Mouse (Mus musculus) cerebral cortex, adult 2 months (tissue): Measurements from ENCODE around the gene Pofut2.

Experiments
- WGBS: fragments of 180-500 bp; shearing (Covaris S2); methylation state at CpG from one replicate; pipeline ENCODE4 v1.1.7; 2018; 5-methylcytosine and 5-hydroxymethylcytosine counted together

Pofut2 gene

DNA sequence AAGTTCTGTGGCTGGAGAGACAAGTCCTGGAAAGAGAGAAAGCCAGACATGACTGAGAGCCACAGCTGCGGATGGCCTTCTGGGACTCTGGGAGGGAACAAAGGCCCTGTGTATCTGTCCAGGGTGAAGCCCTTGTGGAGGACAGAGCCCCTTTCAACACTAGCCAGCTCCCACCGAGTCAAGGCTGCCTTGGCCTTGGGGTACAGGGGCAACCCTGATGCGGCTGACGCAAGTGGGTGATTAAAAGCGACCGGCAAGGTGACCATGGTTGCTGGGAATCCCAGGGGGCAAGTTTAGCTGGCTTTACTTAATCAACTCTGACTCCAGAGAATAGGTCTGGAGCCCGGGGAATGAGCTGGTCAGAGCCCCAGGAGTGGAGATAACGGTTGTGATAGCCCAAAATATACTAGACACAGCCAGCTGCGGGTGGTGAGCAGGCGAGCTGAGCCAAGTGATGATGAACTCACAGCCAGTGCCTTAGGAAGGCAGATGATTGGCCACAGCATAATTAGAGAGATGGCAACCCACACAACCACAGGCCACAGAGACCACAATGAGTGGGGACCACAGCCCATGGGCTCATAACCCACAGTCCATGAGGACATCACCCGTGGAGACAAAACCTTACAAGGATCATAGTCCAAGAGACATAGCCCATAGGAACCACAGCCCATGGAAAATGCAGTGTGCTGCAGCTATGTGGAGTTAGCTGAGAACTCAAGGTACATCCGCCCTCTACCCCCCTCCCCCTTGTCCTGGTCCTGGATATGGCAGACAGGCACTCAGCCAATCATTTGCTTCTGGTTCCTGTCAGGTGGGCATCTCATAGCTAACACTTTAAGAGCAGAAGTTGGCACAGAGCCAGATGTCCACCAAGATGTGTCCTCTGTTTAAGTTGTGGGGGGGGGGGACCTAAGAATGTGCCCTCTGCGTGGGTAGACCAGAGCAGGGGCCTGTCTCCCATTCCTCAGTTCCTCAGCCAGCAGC is 29.1 kb upstream of the Pofut2 start:
- WGBS: 76% methylated on average over 13 of the region's 13 CpGs

DNA sequence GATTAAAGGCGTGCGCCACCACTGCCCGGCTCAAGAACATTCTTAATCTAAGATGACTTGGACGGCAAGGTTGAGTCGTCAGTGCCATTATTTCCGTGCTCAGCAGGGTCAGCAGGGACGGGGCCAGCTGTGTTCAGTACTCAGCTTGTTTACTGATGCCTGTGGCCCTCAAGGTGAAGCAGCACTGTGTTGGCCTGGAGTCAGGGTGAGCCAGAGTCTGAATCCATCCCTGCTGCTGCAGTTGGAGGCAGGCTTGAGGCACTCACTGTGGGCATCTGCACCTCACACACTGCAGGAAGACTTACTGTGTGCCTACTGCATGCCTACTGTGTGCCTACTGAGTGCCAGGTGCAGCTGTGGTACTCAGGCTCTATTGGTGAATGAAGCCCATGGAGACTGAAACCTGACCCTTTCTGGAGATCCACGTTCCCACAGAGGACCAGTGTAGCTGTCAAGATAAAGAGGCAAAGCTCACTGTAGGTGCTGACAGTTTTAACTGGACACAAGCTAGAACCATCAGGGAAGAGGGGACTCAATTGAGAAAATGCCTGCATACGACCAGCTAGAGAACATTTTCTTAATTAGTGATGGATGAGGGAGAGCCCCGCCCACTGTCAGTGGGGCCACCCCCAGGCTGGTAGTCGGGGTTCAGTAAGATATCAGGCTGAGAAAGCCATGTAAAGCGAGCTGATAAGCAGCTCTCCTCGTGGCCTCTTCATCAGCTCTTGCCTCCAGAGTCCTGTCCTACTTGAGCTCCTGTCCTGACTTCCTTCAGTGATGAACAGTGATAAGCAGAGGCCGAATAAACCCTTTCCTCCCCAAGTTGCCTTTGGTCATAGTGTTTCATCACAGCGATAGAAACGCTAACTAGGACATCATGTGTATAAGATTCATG is 26.9 kb upstream of the Pofut2 start:
- 87% methylated on average over 16 of the region's 16 CpGs for WGBS

DNA sequence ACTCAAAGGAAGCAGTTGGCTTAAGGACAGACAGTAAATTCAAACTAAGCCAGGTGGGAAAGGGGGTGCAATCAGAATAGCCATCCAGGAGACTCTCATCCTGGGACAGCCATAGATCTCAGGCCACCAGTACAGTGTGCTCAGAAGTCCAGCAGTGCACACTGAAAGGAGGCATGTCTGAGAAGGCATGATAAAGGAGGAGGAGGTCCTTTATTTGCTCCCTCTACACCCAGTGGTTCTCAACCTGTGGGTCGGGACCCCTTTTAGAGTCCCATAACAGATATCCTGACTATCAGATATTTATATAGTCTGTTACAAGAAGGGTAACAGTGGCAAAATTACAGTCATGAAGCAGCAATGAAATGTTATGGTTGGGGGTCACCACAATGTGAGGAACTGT is 25.8 kb upstream of the Pofut2 start:
- WGBS: 97% methylated on average over 1 of the region's 1 CpGs

DNA sequence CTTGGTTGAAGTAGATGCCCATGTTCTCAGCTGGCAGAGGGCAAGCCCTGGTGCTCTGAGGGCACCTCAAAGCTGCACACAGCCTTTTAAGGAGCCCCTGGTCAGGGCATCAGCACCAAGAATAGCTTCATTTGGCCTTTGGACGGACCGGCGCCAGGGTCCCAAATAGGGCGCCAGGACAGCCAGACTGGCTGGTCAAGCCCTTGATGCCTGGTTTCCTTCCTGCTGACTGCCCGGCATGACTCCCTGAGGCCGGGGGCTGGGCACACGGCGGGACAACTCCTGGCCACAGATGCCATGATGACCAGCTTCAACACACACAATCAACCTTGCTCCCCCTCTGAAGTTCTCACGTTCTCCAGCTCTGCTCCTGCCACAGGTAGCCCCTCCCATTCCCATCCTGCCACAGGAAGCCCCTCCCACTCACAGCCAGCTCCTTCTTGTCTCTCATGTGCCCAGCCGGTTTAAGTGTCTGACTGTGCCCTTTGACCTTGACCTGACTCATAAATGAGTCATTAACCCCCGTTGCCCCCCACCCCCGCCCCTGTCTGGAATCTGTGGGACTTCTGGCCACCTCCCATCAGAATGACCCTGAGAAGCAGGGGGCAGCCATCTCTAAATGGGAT is 23.9 kb upstream of the Pofut2 start:
- WGBS: 82% methylated on average over 12 of the region's 12 CpGs

DNA sequence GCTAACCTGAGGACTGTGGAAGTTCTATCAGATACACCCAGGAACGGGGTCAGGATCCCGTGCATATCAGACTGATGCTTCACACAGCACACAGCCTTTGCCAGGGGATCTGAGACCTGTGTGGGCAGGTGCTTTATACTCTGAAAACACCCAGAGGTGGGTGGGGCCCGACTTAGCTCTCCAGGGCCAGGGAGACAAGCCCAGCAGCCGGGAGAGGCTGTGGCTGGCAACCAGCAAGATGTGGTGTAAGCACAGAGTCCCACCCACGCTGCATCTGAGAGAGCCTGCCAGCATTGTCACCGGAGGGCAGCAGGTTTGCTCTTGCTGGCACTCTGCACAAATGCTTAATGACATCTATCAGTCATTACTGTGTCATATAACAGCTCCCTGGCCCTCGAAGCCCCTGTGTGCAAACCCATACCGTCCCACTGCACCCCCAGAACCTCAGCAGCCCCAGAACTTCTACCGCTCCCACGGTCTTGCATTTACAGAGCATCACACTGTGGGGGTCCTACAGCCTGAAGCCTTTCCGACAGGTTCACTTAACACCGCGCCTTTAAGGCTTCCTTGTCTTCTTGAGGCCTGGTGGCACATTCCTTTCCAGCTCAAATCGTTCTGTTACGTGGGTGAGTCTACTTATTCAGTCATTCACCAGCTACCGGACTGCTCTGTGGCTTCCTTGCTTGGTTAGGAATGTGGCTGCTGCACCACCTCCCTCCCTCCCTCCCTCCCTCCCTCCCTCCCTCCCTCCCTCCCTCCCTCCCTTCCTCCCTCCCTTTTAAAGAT is 21.0 kb upstream of the Pofut2 start:
- 53% methylated on average over 16 of the region's 16 CpGs for WGBS

DNA sequence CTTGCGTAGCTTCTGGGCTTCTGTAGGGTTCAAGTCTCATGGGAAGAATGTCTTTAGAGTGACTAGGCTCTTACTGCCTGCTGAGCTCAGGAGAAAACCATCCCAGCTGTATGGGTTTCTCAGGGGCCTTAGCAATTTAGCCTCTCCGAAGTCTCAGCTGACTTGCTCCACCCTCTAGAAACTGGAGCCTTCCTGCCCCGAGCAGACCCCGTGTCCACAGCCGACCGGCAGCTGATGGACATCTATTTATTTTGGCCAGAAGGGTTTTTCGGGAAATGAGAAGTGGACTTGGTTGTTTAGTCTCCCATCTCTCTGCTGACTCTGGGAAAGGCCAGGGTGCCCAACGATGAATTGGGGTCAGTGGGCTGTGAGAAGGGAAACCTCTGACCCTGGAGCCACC is 18.3 kb upstream of the Pofut2 start:
- WGBS: 93% methylated on average over 8 of the region's 8 CpGs

DNA sequence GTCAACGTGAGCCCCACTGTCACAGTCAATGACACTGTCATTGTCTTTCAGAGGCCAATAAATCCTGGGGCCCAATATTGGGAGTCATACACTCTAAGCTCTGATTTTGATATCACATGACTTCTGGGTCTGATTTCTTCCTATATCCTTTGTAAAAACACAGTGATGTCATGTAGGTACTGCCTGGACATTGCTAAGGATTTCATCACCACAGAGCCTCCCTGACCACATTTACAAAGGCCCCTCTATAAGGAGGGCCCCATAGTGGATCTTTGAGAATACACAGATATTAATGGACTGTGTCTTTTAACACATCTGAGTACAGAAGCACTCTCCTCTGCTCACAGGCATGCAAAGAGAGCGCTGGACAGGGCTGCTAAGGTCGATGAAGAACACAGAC is 16.6 kb upstream of the Pofut2 start:
- WGBS: 85% methylated on average over 3 of the region's 3 CpGs

DNA sequence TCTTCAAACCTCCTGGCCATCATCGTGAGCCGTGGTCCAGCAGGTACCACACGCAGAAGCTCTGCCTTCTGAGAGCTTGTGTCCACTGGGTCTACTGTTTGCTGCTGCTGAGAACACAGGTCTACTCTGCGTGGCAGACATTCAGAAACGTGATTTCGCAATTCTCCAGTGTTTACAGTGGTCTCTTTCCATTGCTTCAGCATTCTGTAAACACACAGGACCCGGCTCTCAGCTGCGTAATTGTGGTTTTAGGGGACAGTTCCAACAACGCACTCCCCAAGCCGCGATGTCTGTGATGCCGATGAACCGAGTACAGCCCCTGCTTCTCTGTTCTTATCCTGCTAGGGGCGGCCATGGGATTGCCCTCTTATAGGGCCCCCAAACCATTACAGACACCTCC is 16.1 kb upstream of the Pofut2 start:
- 93% methylated on average over 14 of the region's 14 CpGs for WGBS

DNA sequence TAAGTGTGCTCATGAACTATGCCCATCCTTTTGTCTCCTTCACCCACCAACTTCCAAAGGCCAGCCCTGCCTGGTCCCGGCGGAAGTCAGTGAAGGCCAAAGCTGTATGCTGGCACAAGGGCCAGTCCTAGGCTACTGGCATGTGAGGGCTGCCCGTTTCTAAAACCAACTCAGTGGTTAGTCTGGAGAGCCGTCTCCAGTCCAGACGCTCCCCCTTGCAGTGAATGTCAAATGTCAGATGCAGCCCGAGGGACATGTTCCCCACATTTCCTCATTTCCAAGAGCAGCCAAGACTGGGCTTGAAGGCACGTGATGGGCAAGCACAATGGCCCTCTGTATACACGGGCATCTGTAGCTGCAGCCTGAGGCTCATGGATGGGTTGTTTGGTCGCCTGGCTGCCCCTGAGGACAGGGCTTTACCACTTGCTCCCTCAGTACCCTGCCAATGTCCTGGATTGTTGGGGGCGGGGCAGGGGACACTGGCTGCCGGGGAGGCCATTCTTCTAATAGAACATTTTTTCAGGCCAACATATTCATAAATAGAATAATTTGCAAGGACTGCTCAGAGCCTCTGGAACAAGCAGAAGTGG is 15.4 kb upstream of the Pofut2 start:
- WGBS: 64% methylated on average over 11 of the region's 11 CpGs

DNA sequence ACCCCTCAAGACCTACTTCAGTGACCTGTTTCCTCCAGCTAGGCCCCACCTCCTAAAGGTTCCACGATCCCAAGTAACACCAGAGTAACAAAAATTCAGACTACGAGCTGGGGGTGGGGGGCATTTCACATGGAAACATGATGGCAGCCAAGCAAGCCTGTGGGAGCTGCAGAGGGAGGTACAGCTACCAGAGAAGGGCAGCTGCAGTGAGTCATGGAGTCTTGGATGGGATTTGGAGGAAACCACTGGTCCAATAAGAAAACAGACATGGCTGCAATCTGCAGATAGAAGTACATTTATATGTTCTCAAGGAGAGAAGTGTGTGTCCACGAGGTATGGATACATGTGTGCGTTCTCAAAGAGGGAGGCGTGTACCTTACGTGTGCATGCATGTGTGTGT is 14.2 kb upstream of the Pofut2 start:
- 86% methylated on average over 6 of the region's 6 CpGs for WGBS

DNA sequence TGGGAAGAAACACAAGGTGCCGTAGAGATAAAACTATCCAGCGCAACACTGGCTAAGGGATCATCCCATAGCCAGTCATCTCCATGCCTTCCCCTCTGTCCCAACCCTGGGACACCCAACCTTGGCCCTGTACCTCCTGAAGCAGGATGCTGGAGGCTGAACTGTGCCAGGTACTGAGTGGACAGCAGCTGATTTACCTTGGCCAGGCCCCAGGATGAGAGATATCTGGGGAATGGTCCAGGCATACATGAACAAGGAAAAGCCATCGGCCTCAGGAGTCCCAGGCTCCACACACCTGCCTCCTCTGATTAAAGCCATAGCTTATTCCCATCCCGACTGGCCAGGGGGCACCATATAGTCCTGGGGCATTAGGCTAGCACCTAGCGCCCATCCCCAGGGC is 12.0 kb upstream of the Pofut2 start:
- 91% methylated on average over 5 of the region's 5 CpGs for WGBS

DNA sequence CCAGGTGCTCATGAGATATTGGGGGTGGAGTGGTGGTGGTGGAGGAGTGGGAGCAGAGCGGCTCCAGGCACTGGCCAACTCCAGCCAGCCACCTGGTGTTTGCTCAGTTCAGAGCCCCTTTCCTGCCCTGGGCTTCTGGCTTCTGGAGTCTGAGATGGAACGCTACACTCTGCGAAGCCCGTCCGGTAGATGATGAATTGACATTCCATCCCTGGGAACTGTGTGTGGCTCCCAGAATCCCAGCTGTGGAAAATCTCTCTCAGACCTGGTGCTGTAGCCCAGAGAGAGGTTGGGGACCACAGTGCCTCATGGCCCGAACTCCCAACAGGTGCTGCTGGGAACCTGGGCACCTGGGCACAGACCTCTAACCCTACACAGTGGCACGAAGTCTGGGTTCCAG is 11.3 kb upstream of the Pofut2 start:
- WGBS: 92% methylated on average over 7 of the region's 7 CpGs

DNA sequence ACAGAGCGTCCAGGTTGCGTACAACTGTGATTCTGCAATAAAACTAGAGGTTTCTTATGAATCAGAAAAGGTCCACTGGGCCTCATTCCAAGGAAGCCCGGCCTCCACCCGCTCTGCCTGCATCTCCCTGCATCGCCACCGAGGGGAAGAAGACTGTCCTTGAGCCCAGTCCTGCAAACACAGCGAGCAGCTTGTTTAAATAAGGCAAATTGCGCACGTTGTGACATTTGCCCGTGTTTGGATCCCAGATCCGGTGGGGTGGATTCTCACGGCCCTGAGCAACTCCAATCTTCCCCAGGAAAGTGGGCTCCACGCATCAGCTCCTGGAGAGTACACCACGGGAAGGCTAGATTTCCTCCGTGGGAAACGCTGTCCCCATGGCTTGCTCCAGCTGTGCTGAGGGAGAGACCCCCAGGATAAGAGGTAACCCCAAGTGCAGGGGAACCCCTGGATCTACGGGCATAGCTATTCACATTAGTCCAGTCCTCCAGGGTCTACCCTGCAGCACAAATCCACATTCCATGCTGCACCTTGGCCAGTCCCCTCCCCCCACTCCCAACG is 7.7 kb upstream of the Pofut2 start:
- WGBS: 45% methylated on average over 18 of the region's 18 CpGs

DNA sequence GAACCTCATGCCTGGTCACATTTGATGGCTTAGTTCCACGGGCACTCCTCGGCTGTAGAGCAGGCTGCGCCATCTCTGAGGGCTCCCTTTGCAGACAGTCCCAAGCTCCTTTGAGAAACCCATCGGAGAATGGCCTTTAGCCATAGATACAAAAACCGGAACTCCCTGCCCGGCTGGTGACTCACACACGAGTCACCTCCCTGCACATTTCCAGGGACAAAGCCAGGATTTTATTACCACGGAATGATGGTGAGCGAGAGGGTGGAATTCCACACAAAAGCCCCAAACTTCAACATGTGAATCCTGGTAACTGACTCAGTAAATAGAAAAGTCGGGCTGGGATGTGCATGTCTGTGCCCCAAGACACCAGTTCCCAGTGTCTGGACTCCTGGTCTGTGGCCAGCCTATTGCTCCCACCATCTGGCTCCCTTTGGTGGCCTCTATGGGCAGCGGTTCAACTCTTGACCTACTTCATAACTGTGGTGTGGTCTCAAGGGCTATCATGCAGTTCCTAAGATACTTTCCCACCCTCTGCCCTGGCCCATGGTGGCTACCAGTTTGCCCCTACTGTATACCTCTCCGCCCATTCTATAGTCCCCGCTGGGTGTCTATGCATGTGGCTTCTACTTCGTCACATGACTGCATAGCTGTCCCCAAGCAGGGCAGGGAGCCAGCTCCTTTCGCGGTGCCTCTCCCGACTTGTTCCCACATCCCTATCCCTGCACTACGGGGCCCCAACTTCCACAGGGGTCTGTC is 7.1 kb upstream of the Pofut2 start:
- WGBS: 39% methylated on average over 18 of the region's 18 CpGs

DNA sequence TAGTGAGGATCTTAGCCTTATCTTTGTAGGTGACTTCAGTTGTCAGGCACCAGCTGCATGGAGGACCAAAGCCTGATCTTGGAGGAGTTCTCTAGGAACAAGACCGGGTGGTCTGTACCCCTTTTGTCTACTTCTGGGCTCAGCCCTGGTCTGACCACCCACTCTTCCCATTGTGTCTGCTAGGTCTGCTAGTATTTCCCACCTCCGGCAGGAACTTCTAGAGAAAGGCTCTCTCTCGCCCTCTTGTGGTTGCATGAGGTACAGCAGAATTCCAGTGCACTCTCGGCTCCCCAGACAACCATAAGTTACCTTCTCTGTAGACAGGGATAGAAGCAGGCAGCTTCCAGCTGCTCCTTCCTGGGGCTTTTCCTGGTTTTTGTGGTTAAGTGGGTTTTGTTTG is 6.2 kb upstream of the Pofut2 start:
- WGBS: 0% methylated on average over 4 of the region's 4 CpGs

DNA sequence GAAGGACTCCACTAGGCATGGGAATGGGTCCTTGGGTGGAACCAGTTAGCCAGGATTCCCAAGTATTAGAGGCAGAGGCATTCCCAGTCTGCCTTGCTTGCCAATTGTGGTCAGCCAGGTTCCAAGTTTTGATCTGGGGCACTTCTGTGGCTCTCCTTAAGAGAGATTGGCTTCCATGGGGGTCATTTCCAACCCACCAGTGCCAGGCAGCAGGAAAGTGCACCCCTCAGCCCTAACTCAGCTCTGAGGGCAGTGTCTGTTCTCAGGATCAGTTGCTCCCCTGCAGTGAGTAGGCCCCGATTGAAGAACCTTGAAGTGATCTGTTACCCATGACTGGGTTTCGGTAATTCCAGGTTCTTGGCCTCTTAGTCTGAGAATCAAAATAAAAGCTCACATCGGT is 3.8 kb upstream of the Pofut2 start:
- WGBS: 71% methylated on average over 3 of the region's 3 CpGs

DNA sequence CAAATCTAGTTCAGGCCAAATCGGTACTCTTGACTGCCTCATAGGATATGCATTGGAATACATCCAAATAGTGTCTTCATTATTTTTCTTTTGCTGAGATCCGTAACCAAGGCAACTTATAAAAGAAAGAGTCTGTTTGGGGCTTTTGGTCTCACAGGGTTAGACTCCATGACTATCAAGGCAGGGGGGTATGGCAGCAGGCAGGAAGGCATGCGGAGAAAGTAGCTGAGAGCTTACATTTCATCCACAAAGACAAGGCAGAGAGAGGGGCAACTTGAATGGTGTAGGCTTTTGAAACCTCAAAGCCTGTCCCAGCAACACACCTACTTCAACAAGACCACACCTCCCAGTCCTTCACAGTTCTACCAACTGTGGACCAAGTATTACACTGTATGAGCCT is 3.3 kb upstream of the Pofut2 start:
- WGBS: 62% methylated on average over 3 of the region's 3 CpGs

DNA sequence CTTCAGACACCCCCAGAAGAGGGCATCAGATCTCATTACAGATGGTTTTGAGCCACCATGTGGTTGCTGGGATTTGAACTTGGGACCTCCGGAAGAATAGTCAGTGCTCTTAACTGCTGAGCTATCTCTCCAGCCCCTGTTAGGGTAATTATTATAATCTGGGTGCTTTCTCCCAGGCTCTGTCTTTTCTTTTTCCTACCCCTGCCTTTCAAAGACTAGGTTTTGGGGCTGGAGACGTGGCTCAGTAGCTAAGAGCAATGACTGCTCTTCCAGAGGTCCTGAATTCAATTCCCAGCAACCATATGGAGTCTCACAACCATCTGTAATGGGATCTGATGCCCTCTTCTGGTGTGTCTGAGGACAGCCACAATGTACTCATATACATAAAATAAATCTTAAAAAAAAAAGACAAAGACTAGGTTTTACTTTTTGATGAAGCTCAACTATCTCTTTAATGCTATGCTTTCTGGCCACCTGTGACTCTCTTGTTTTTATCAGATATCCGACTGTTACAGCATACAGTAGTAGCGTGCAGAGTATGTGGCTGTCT is 902 bp upstream of the Pofut2 start:
- 63% methylated on average over 4 of the region's 4 CpGs for WGBS

DNA sequence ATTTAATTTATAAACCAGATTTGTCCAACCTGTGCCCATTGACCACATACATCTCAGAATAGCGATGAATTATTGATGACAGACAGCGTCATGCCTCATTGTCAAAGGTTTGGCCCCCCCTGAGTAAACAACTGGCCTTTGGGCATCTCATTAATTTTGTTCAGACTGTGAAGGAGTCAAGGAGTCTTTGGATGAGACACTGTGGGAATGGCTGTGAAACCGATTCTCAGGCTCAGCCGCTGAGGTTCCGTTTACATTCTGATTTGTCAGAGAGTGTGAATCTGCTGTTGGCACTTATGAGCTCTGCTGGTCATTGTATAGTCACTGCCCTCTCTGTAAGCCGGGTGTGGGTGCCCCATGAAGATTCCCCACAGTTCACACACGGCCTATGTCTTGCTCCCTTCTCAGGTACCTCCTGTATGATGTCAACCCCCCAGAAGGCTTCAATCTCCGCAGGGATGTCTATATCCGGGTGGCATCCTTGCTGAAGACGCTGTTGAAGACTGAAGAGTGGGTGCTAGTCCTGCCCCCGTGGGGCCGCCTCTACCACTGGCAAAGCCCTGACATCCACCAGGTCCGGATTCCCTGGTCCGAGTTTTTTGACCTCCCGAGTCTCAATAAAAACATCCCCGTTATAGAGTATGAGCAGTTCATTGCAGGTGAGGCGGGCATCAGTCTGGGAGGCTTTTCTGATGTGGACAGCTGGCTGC is 1.3 kb downstream of the Pofut2 start:
- 81% methylated on average over 17 of the region's 17 CpGs for WGBS
